In the genomic region with DNA sequence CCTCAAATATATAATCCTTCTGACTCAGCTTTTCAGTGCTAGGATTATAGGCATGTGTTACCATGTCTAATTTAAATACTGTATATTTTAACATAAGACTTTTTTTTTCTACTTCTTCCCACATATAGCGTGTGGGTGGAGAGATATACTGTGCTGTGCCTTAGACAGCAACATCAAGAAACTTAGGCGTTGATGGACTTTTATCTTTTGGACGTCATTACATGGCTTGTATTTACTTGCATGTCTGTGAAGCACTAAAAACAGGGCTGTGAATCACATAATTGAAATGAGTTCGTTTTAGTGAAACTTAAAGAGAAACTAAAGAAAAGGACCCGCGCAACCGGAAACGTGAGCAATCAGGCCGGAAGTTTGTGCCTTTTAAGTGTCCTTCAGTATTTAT, we compare ENCODE assay signal across 13 mouse cellular contexts.
"Had no signal": no experiment of that assay in that cellular context is flagged by ENCODE, and none has a peak within 500 bp of the region (broad histone marks: within the 10 kb centered on the region; RNA-seq: fewer than 3 reads in every experiment).

No protein-coding gene starts in this region.

- H3K4me1 ChIP-seq: midbrain, embryonic 13.5 days; midbrain, embryonic 15.5 days; neural tube, embryonic 12.5 days; stomach, embryonic 15.5 days had no signal

- ATAC-seq: midbrain, embryonic 13.5 days; midbrain, embryonic 15.5 days had no signal

- H3K4me3 ChIP-seq: megakaryocyte, embryonic 14.5 days; midbrain, embryonic 13.5 days; midbrain, embryonic 15.5 days; neural tube, embryonic 12.5 days; stomach, embryonic 15.5 days had no signal

- DNase-seq: lung, adult 18-20 months; lung, embryonic 14.5 days; lung, postnatal 10 days; lung, postnatal 4 days; thymus, adult 2 months; thymus, postnatal 25 days; thymus, postnatal 4 days had no signal

- H3K27ac ChIP-seq: midbrain, embryonic 13.5 days; midbrain, embryonic 15.5 days; neural tube, embryonic 12.5 days; stomach, embryonic 15.5 days; stomach, postnatal 0 days had no signal
